Mouse (Mus musculus) liver, embryonic 14.5 days (tissue): ENCODE measurements around the gene Aebp2. TPM values are rescaled to one million over a fixed set of nuclear protein-coding genes. Genes with fewer than 3 reads are reported as not detected.

Experiments used
- ATAC-seq: fragments of 200-750 bp; cut with Nextera tagmentation; 2 replicates; pipeline ENCODE4 v1.8.0; 2017; ENCODE audit warnings: moderate number of reproducible peaks, mild to moderate bottlenecking, moderate library complexity; ENCODE audit not compliant: insufficient read depth
- DNase-seq, 3 experiments: peaks; one replicate each; pipeline ENCODE4 v3.0.0-alpha.2; 2012 to 2013; ENCODE audit warnings: low read depth in 3 of 3, low spot score in 3 of 3
- H3K27ac ChIP-seq: fragments of 300-500 bp; sonication (generic); 2 replicates; pipeline ENCODE4 v1.5.1; 2014; ENCODE audit warnings: moderate library complexity, mild to moderate bottlenecking, control low read depth, inconsistent platforms
- H3K27me3 ChIP-seq: fragments of 300-500 bp; sonication (generic); 2 replicates; pipeline ENCODE4 v1.6.1; 2014; ENCODE audit warnings: mild to moderate bottlenecking, low read length, moderate library complexity; ENCODE audit not compliant: control insufficient read depth, insufficient read depth
- H3K36me3 ChIP-seq: fragments of 300-500 bp; sonication (generic); replicated peaks from 2 replicates; pipeline ENCODE4 v1.6.1; 2014; ENCODE audit warnings: low read depth; ENCODE audit not compliant: control insufficient read depth, insufficient read depth
- H3K4me1 ChIP-seq, 2 experiments: fragments of 200-500 bp in 1 of 2; fragments of 300-500 bp in 1 of 2; sonication (generic) in 1 of 2; replicated peaks; 2 replicates each; pipeline ENCODE4 v1.6.1; 2012 to 2014; ENCODE audit warnings: antibody characterized with exemption in 1 of 2, inconsistent platforms in 1 of 2, low read length in 1 of 2; ENCODE audit not compliant: control insufficient read depth in 2 of 2, insufficient read depth in 2 of 2
- H3K4me2 ChIP-seq: fragments of 300-500 bp; sonication (generic); 2 replicates; pipeline ENCODE4 v1.6.1; 2014; ENCODE audit warnings: low read depth, mild to moderate bottlenecking, control low read depth, moderate library complexity
- H3K4me3 ChIP-seq, 2 experiments: fragments of 200-500 bp in 1 of 2; fragments of 300-500 bp in 1 of 2; sonication (generic) in 1 of 2; 2 replicates each; pipeline ENCODE4 v1.5.1; 2012 to 2014; ENCODE audit warnings: low read depth in 2 of 2, low read length in 2 of 2, mild to moderate bottlenecking in 2 of 2, control low read depth in 1 of 2, inconsistent platforms in 1 of 2, moderate library complexity in 1 of 2; ENCODE audit not compliant: insufficient read depth in 1 of 2
- H3K9ac ChIP-seq: fragments of 300-500 bp; sonication (generic); replicated peaks from 2 replicates; pipeline ENCODE4 v1.6.1; 2014; ENCODE audit warnings: mild to moderate bottlenecking, control low read depth, moderate library complexity
- H3K9me3 ChIP-seq: fragments of 300-500 bp; sonication (generic); 2 replicates; pipeline ENCODE4 v1.6.1; 2016; ENCODE audit warnings: low read length, mixed read lengths; ENCODE audit not compliant: control insufficient read depth
- CTCF ChIP-seq: IDR thresholded peaks from 2 replicates; pipeline ENCODE4 v1.5.1; 2016; ENCODE audit warnings: antibody characterized with exemption, low read depth, control low read depth
- EP300 ChIP-seq: IDR thresholded peaks from 2 replicates; pipeline ENCODE4 v1.6.1; 2016; ENCODE audit warnings: antibody characterized with exemption, low read depth
- WGBS: fragments of 180-500 bp; shearing (Covaris S2); extraction: QIAGEN DNeasy Blood & Tissue Kit; methylation state at CpG from one replicate; pipeline ENCODE4 v1.1.7; 2014; ENCODE audit not compliant: insufficient replicate concordance; 5-methylcytosine and 5-hydroxymethylcytosine counted together
- polyA plus RNA-seq, 2 experiments: library from polyadenylated mRNA; depleted of rRNA in 1 of 2; stranded (reverse) in 1 of 2; unstranded in 1 of 2; fragments of >200 nt; fragmentation: Nextera tagmentation in 1 of 2; extraction: Ambion mirVana in 1 of 2; gene quantifications; 2 replicates each; pipeline versions ENCODE4 v1.2.1 to v1.2.3; 2012 to 2014

Aebp2 gene
- polyA plus RNA-seq, 2 experiments, result 3.3 to 10.7 TPM

DNA sequence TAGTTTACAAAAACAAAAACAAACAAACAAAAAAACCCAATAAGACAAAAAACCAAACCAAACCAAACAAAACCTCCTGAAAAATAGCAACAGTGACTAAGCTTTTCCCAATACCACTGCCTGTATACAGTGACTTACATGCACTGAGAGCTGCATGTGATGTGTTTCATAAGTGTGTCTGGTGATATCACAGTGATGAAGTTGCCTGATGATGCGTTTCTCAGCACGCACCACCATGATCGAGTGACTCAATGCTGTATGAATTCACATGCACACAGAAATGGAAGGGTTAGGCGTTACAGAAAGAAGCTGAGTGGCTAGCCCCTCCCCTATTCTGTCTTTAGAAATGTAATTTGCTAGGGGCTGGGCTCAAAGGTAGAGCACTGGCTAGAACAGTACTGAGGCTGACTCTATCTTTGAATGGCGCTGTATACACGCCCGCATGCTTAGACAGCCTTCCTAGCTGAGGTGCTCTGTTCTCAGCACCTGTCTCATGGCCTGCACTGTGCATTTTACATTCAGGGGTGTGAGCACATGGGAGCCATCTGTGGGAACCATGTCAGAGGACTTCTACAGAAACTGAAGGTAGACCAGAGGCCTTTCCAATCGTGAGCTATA, 44.9 kb downstream of the Aebp2 start:
- no peak overlapping the region for H3K4me2 ChIP-seq
- H3K36me3 ChIP-seq, result no peaks in the 10 kb centered on the region
- H3K4me3 ChIP-seq, result no peak overlapping the region
- H3K27me3 ChIP-seq, result no peaks in the 10 kb centered on the region
- no peaks in the 10 kb centered on the region for H3K9me3 ChIP-seq
- WGBS, result 74% methylated on average over 8 of the region's 8 CpGs
- H3K4me1 ChIP-seq, result no peaks in the 10 kb centered on the region
- H3K9ac ChIP-seq, result no peak overlapping the region
- TF ChIP-seq EP300 (no peak), CTCF (no peak)
- H3K27ac ChIP-seq, result no peak overlapping the region
- ATAC-seq, result no peak
- DNase-seq, result no peak

DNA sequence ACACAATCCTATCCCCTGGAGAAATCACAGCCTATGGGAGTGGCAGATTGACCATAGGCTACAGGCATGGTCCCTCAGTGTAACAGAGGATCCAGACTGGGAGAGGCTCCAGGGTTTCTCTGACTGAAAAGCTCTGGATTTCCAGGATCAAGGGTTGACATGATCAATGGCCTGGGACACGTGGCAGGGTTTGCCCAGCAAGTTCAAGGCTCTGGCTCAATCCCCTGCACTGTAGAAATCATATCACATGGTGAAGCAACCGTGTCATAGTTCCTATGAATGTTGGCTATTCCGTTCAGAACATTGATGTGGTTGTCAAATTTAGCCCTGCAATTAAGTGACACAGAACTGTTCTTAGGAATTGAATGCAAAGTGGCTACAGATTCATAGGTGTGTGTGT, 52.0 kb downstream of the Aebp2 start:
- H3K27ac ChIP-seq, result no peak overlapping the region
- no peak for TF ChIP-seq EP300
- TF ChIP-seq CTCF, result no peak
- H3K27me3 ChIP-seq, result no peaks in the 10 kb centered on the region
- no peak overlapping the region for H3K9ac ChIP-seq
- no peak overlapping the region for H3K4me3 ChIP-seq
- no peak overlapping the region for H3K4me2 ChIP-seq
- H3K36me3 ChIP-seq, result no peaks in the 10 kb centered on the region
- H3K9me3 ChIP-seq, result no peaks in the 10 kb centered on the region
- DNase-seq (no peak), ATAC-seq (no peak)
- H3K4me1 ChIP-seq, result peaks cover 0 to 2% of the 10 kb centered on the region in 2 experiments; a peak in 1 of 4 replicates
- 63% methylated on average over 3 of the region's 3 CpGs for WGBS

DNA sequence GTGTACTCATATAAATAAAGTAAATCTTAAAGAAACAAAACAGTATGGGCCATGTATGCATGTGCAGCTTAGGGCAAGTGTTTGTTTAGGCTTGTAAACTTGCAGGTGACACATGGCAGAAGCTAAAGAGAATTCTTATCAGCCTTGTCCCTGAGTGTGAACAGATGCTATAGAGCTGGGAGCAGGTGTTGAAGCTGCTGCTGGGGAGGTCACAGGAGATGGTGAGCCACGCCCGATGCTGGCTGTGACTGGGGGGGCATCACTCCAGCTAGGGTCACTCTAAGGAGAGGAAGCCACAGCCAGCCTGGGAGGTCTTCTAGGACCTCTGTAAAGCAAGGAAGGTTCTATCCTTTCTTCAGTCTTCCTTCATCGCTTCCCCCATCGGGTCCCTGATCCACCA, 53.6 kb downstream of the Aebp2 start:
- Histone ChIP-seq H3K36me3 (no peaks in the 10 kb centered on the region), H3K4me2 (no peak overlapping the region), H3K4me1 (peaks cover 0 to 2% of the 10 kb centered on the region in 2 experiments; a peak in 1 of 4 replicates), H3K27me3 (no peaks in the 10 kb centered on the region), H3K9me3 (no peaks in the 10 kb centered on the region), H3K4me3 (no peak overlapping the region), H3K27ac (no peak overlapping the region), H3K9ac (no peak overlapping the region)
- TF ChIP-seq CTCF, result no peak
- no peak for DNase-seq
- no peak for ATAC-seq
- 63% methylated on average over 4 of the region's 4 CpGs for WGBS

DNA sequence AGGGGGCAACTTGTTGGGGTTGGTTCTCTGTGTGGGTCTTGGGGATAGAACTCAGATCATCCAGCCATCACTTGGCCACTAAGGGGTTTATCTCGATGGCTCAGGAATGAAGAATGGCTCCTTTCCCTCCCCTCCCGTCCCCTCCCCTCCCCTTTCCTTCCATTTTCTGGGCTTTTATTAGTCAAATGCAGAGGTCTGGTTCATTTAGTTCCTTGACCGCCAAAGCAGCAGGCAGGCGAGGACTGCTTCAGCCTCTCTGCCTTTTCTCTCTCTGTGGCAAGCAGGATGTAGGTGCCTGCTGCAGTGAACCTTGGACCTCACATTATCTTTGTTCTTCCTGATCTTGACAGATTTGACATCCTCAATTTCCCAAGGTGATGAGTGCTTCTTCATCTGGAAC, 54.6 kb downstream of the Aebp2 start:
- H3K4me2 ChIP-seq, result no peak overlapping the region
- H3K36me3 ChIP-seq, result no peaks in the 10 kb centered on the region
- TF ChIP-seq CTCF (no peak), EP300 (no peak)
- H3K27me3 ChIP-seq, result no peaks in the 10 kb centered on the region
- H3K4me1 ChIP-seq, result peaks cover 0 to 2% of the 10 kb centered on the region in 2 experiments; a peak in 1 of 4 replicates
- no peak overlapping the region for H3K4me3 ChIP-seq
- no peaks in the 10 kb centered on the region for H3K9me3 ChIP-seq
- WGBS, result 36% methylated on average over 4 of the region's 4 CpGs
- H3K9ac ChIP-seq, result no peak overlapping the region
- DNase-seq, result no peak
- no peak for ATAC-seq
- H3K27ac ChIP-seq, result no peak overlapping the region

DNA sequence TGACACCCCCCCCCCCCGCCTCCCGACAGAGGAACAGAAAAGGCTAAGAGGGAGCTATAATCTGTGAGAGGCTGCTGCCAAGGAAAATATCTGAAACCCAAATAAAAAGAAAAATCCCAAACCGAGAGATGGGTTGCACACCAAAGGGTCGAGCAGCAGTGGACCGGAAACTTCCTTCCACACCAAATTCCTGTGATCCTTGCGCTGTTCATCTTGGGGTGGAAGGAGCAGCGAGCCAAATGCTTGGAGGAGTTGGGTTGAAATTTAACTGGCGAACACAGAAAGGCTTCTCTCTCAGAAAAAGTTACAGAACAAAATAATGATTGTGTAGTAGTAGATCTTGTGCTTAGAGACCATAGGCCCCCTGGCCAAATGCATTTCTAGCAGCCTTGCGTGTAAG, 55.5 kb downstream of the Aebp2 start:
- Histone ChIP-seq H3K27me3 (no peaks in the 10 kb centered on the region), H3K36me3 (no peaks in the 10 kb centered on the region), H3K4me2 (no peak overlapping the region), H3K27ac (no peak overlapping the region), H3K9ac (no peak overlapping the region), H3K4me3 (no peak overlapping the region), H3K4me1 (peaks cover 0 to 5% of the 10 kb centered on the region in 2 experiments; a peak in 1 of 4 replicates), H3K9me3 (no peaks in the 10 kb centered on the region)
- DNase-seq (no peak), ATAC-seq (no peak)
- TF ChIP-seq CTCF (no peak), EP300 (no peak)
- 70% methylated on average over 9 of the region's 9 CpGs for WGBS
